Mouse (Mus musculus) urinary bladder, postnatal 36 days (tissue): Measurements from ENCODE around the gene Cactin.

Source experiments
- DNase-seq, 2 experiments: peaks; one replicate each; pipeline ENCODE4 v3.0.0; 2022; ENCODE audit warnings: low spot score in 2 of 2, mixed read lengths in 1 of 2

Gene Cactin

DNA sequence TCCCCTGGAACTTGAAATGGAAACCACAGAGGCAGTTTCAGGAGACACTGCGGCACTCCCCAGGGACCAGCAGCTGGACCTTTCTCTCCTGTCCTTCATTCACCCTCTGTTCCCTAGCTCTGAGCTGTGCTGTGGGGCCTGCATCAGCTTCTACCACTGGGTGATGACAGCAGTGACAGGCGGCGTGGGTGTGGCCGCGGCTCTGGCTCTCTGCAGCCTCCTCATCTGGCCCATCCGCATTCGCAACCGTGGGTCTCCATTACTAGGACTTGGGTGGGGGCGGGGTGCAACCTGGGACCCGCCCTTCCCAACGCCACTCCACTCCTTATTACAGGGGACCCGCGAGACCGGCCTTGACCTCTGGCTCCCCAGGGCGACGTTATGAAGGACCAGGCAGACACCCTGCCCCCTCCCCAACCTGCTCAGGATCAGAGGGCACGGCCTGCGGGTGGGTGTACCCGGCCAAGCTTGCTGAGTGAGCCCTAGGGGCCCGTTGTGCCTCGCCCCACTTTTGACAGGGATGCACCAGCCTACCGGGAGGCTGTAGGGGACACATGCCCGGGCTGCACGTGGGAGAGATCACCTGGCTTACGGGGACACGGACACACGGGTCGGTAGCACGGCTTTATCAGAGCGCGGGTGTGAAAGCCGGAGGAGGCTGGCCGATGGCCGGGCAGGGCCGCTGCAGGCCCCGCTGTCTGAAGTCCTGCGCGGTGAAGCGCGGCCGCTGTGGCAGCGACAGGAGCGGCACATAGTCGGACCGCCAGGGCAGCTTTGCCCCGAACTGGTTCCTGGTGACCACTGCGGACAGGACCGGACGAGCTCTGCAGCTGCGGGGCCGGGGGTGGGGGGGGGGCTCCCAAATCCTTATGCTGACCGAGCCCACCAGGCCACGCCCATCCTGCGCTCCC, 42.8 kb downstream of the Cactin start:
- DNase-seq, result no peak

DNA sequence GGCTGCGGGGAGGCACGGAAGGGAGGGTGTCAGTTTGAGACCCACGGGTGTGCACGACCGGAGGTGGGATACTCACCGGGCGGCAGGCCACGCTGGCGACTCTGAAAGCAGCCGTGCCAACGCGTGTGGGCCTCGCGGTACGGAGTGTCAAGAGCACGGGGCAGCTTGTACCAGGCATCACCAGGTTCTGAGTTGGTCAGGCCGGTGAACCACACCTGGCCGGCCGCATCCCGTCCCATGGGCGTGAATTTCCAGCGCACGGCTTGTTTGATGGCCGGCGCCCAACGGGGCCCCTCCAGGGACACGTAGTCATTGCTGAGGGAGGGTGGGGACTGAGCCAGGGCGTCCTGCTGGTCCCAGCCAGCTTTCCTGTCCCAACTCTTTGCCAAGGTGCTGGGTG, 43.8 kb downstream of the Cactin start:
- no peak for DNase-seq

DNA sequence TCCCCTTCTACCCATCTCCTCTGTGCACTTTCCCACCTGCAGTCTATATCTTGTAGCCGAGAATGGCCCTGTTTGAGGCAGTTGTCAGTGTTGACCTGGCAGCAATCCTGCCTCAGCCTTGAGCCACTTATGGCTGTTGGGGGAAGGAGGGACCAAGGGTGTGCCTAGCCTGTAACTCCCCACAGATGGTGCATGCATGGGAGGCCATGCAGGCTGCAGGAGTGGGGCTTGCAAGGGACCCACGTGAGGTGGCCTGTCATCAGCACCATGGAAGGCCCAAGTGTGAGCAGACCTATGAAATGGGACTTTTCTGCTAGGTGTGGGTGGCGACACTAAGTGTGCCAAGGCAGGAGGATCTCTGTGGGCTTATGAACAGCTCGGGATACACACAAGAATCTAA, 44.2 kb downstream of the Cactin start:
- DNase-seq, result no peak

DNA sequence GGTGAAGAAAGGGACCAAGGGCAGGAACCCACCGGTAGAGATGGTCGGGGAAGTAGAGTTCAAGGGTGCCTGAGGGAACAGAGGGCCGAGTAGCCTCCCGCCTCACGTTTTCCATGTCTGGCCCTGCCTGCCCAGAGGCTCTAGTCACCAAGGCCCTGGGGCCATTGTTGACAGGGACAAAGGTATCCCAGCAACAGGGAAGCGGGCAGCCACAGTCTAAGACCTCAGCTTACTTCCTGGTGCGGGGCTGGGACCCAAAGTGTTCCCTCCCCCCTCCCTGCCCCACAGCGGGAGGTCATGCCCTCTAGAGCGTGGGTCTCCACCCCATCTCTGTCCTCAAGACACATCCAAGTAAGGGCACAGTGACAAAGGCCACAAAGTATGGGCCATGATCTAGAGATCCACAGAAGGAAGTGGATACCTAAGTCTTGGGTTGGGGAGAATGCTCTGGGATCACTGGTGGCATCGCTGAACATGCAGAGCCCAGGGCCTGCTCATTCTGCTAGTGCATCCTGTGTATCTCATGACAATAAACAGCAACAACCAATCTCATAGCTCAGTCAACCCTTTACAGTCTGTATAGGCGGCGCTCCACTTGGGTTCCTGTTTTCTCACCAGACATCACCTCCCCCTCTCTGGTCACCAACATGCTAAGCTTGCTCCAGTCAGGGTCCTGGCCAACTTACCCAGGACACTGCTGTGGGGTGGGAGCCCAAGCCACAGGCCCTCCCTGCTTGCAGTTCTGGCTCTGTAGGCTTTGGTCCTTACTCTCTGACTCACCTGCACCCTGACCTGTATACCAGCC, 45.0 kb downstream of the Cactin start, which contains the start of gene 4930404N11Rik:
TSS of gene 4930404N11Rik (minus strand) at position 145 of the 805 bp plus-strand sequence.
- no peak for DNase-seq

DNA sequence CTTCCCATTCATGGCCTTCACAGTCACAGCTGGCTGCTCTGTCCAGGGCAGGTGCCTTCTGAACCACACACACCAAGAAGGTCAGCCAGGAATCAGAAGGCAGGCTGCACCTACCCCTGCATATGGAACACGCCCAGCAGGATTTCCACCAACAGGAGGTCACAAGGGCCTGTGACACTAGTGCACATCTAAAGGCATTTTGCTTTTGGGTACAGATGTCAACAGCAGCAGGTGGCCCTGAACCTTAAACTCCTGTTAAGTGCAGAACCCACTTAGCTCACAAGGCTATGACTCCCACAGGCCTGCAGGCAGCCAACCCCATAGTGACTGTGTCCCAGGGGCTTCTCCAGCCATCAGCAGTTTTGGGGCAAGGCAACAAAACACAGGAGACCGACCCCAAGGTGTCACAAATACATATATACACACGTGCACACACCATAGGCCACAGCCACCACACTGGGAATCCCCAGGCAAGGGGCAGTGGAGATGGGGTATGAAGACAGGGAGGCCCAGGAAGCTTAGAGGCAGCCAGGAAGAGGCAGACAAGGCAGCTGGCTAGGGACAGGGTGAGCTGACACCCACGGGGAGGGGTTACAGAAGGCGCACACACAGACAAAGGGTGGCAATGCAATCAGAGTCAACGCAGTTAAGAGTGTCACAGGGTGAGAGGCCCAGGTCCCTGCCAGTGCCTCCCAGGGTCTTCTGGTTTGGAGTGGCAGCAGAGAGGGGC, 45.7 kb downstream of the Cactin start:
- DNase-seq, result no peak

DNA sequence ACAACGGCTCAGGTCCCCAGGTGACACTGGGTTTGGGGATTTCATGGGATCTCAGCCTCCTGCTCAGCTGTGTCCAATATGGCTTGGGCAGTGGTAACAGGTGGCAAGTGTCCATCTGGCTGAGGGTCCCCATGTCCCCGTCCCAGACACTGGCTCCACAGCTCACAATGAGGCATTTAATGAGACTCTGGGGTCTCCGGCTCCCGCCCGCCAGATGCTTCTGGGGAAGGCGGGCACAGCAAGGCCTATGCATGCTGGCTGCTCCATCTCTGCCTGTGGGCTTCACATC, 46.2 kb downstream of the Cactin start:
- no peak for DNase-seq

DNA sequence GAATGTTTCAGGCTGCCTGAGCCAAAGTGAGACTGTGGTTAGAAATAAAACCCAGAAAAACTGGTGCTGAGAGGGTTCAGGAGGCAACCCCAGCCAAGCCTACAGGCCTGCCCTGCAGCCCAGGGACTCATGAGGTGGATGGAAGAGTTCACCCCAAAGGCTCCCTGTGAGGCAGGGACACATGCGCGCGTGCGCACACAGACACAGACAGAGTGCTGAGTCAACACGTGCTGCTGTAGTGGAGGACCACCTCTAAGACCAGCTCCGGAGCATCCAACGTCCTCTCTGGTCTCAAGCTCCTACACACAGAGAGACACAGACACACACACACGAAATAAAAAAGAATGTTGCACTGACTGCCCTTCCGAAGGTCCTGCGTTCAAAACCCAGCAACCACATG, 54.4 kb downstream of the Cactin start:
- no peak for DNase-seq
